In genomic region chr2:78274122-78274521, GRCm38 (mm10) we compare ENCODE assay signal across 19 mouse cellular contexts.
"Had no signal": no experiment of that assay in that cellular context is flagged by ENCODE, and none has a peak within 500 bp of the region (broad histone marks: within the 10 kb centered on the region; RNA-seq: fewer than 3 reads in every experiment).

No protein-coding gene starts in this region.

- H3K27ac ChIP-seq: lung, embryonic 15.5 days; macrophage; midbrain, embryonic 13.5 days; midbrain, embryonic 15.5 days; neural tube, embryonic 12.5 days had no signal

- H3K9me3 ChIP-seq: lung, embryonic 15.5 days; midbrain, embryonic 13.5 days; midbrain, embryonic 15.5 days; neural tube, embryonic 12.5 days had no signal

- H3K27me3 ChIP-seq: lung, embryonic 15.5 days; megakaryocyte, embryonic 14.5 days; midbrain, embryonic 13.5 days; midbrain, embryonic 15.5 days; neural tube, embryonic 12.5 days had no signal

- H3K9ac ChIP-seq: liver, postnatal 0 days; lung, embryonic 15.5 days; midbrain, embryonic 13.5 days; midbrain, embryonic 15.5 days; neural tube, embryonic 12.5 days had no signal

- DNase-seq: liver, postnatal 0 days; lung, adult 2 months; lung, postnatal 14 days; lung, postnatal 36 days; retina, postnatal 1 day; right cerebral cortex, adult 18-20 months; right cerebral cortex, postnatal 25 days; right cerebral cortex, postnatal 4 days; spleen, adult 18-20 months; thymus, adult 2 months; thymus, postnatal 36 days had no signal

- H3K4me1 ChIP-seq: megakaryocyte, embryonic 14.5 days; midbrain, embryonic 13.5 days; midbrain, embryonic 15.5 days; neural tube, embryonic 12.5 days had no signal

- ATAC-seq: liver, postnatal 0 days; lung, postnatal 0 days; midbrain, embryonic 13.5 days; midbrain, embryonic 15.5 days had no signal

- H3K36me3 ChIP-seq: lung, embryonic 15.5 days; midbrain, embryonic 13.5 days; midbrain, embryonic 15.5 days; neural tube, embryonic 12.5 days had no signal

- H3K4me2 ChIP-seq: lung, embryonic 15.5 days; midbrain, embryonic 11.5 days; midbrain, embryonic 13.5 days; midbrain, embryonic 15.5 days; neural tube, embryonic 12.5 days had no signal

- H3K4me3 ChIP-seq: lung, embryonic 15.5 days; megakaryocyte, embryonic 14.5 days; midbrain, embryonic 13.5 days; midbrain, embryonic 15.5 days; neural tube, embryonic 12.5 days had no signal
